Mouse (Mus musculus) cerebellum, postnatal 14 days (tissue): ENCODE measurements at regions not wholly inside any gene's neighbourhood (a gene's known extent, or its start where the extent isn't known, plus 50 kb on each side); places are given as distances from the start of the nearest gene placed in this dataset.

Experiments used
- DNase-seq, 2 experiments: peaks; one replicate each; pipeline ENCODE4 v3.0.0; 2021; ENCODE audit warnings: mixed read lengths in 2 of 2

GRCm38 (mm10) chr2:64244804-64245203 lies 147.0 kb upstream of the Fign start:
- peak; percentile 20 to 54 for DNase-seq
